Mouse (Mus musculus): ENCODE data around the gene Smim17. TPM values are rescaled to one million over a fixed set of nuclear protein-coding genes. Genes with fewer than 3 reads are reported as not detected.
"Not testable (repeated sequence)": the region's sequence is repeated elsewhere in the genome, so short reads cannot be mapped to it uniquely, and the experiment has no call there.

The Smim17 gene
- not detected in 2 replicates for polyA plus RNA-seq (2015; fragmentation: Nextera tagmentation; extraction: Ambion mirVana)

GRCm38 (mm10) chr7:6397996-6398975 lies at the start of gene Smim17:
Smim17 (plus strand) TSS chr7:6398715.
- Histone ChIP-seq H3K4me2 (peak within 1 kb of the TSS; percentile 71), H3K9me3 (no peaks in the 10 kb centered on the region), H3K27me3 (no peaks in the 10 kb centered on the region), H3K9ac (peak within 1 kb of the TSS; percentile 72), H3K36me3 (peaks cover 22% of the 10 kb centered on the region), H3K4me3 (peak within 1 kb of the TSS; percentile 55), H3K27ac (no peak within 1 kb of the TSS), H3K4me1 (0 out of 2 replicates have a peak, but pooled peaks cover 3% of the 10 kb centered on the region)
- 22% methylated on average over 25 of the region's 25 CpGs for WGBS
- no peak for ATAC-seq (ENCODE audit: insufficient number of reproducible peaks, insufficient read depth, low FRiP score, low TSS enrichment, low read depth)

- Histone ChIP-seq H3K36me3 (peaks cover 18% of the 10 kb centered on the region), H3K27me3 (no peaks in the 10 kb centered on the region), H3K27ac (no peak overlapping the region), H3K4me3 (no peak overlapping the region), H3K9ac (0 out of 2 replicates have a peak overlapping the region, but pooled peaks have one; percentile 27), H3K4me2 (no peak overlapping the region), H3K9me3 (no peaks in the 10 kb centered on the region), H3K4me1 (no peaks in the 10 kb centered on the region)
- ATAC-seq (ENCODE audit: insufficient number of reproducible peaks, insufficient read depth, low FRiP score, low TSS enrichment, low read depth), result no peak
- WGBS, result 79% methylated on average over 2 of the region's 2 CpGs
Measured at GRCm38 (mm10) chr7:6358121-6358520, 40.4 kb upstream of the Smim17 start.

- Histone ChIP-seq H3K27ac (no peak overlapping the region), H3K27me3 (no peaks in the 10 kb centered on the region), H3K9me3 (no peaks in the 10 kb centered on the region), H3K9ac (no peak overlapping the region), H3K4me3 (no peak overlapping the region), H3K36me3 (peaks cover 9% of the 10 kb centered on the region), H3K4me2 (no peak overlapping the region), H3K4me1 (peaks cover 6% of the 10 kb centered on the region)
- no peak for ATAC-seq (ENCODE audit: insufficient number of reproducible peaks, insufficient read depth, low FRiP score, low TSS enrichment, low read depth)
- 52% methylated on average over 10 of the region's 10 CpGs for WGBS
Measured at GRCm38 (mm10) chr7:6358937-6359590, 39.5 kb upstream of the Smim17 start.

- ATAC-seq (ENCODE audit: insufficient number of reproducible peaks, insufficient read depth, low FRiP score, low TSS enrichment, low read depth), result no peak
- no peak overlapping the region for H3K27ac ChIP-seq
- WGBS, result 12% methylated on average over 9 of the region's 9 CpGs
Measured at GRCm38 (mm10) chr7:6360477-6361060, 37.9 kb upstream of the Smim17 start.

GRCm38 (mm10) chr7:6361756-6362155 lies 36.8 kb upstream of the Smim17 start:
- H3K36me3 ChIP-seq, result no peaks in the 10 kb centered on the region
- H3K9ac ChIP-seq, result peak overlapping the region; percentile 69
- H3K4me2 ChIP-seq, result peak overlapping the region; percentile 70
- no peaks in the 10 kb centered on the region for H3K27me3 ChIP-seq
- H3K4me3 ChIP-seq, result peak overlapping the region; percentile 61
- peak overlapping the region; percentile 86 for H3K27ac ChIP-seq
- no peak for ATAC-seq (ENCODE audit: insufficient number of reproducible peaks, insufficient read depth, low FRiP score, low TSS enrichment, low read depth)
- 27% methylated on average over 7 of the region's 7 CpGs for WGBS
- H3K4me1 ChIP-seq, result peaks cover 10% of the 10 kb centered on the region
- H3K9me3 ChIP-seq, result no peaks in the 10 kb centered on the region

More at GRCm38 (mm10) chr7:6360477-6361060, 37.9 kb upstream of the Smim17 start:
- H3K4me1 ChIP-seq, result peaks cover 10% of the 10 kb centered on the region
- no peaks in the 10 kb centered on the region for H3K36me3 ChIP-seq
- no peak overlapping the region for H3K9ac ChIP-seq
- no peaks in the 10 kb centered on the region for H3K27me3 ChIP-seq
- H3K9me3 ChIP-seq, result no peaks in the 10 kb centered on the region
- no peak overlapping the region for H3K4me2 ChIP-seq
- no peak overlapping the region for H3K4me3 ChIP-seq

GRCm38 (mm10) chr7:6362268-6363046 lies 36.1 kb upstream of the Smim17 start:
- ATAC-seq (ENCODE audit: insufficient number of reproducible peaks, insufficient read depth, low FRiP score, low TSS enrichment, low read depth), result peak; percentile 96
- peak overlapping the region; percentile 69 for H3K9ac ChIP-seq
- peak overlapping the region; percentile 70 for H3K4me2 ChIP-seq
- H3K27ac ChIP-seq, result peak overlapping the region; percentile 86
- H3K4me3 ChIP-seq, result peak overlapping the region; percentile 61
- H3K36me3 ChIP-seq, result no peaks in the 10 kb centered on the region
- H3K27me3 ChIP-seq, result no peaks in the 10 kb centered on the region
- WGBS, result under 1% methylated on average over 38 of the region's 38 CpGs
- H3K9me3 ChIP-seq, result no peaks in the 10 kb centered on the region
- H3K4me1 ChIP-seq, result peaks cover 10% of the 10 kb centered on the region

- H3K9me3 ChIP-seq, result no peaks in the 10 kb centered on the region
- H3K27ac ChIP-seq, result peak within 1 kb of the TSS; percentile 86
- H3K4me2 ChIP-seq, result peak within 1 kb of the TSS; percentile 70
- under 1% methylated on average over 23 of the region's 23 CpGs for WGBS
- peak within 1 kb of the TSS; percentile 78 for H3K9ac ChIP-seq
- H3K27me3 ChIP-seq, result no peaks in the 10 kb centered on the region
- H3K36me3 ChIP-seq, result no peaks in the 10 kb centered on the region
- peaks cover 10% of the 10 kb centered on the region for H3K4me1 ChIP-seq
- peak; percentile 82 for ATAC-seq (ENCODE audit: insufficient number of reproducible peaks, insufficient read depth, low FRiP score, low TSS enrichment, low read depth)
- peak within 1 kb of the TSS; percentile 61 for H3K4me3 ChIP-seq
Measured at GRCm38 (mm10) chr7:6363047-6363488, 35.4 kb upstream of the Smim17 start, which contains the start of gene Zfp78. Zfp78 (plus strand) TSS chr7:6363280.

GRCm38 (mm10) chr7:6364761-6365160 lies 33.8 kb upstream of the Smim17 start:
- Histone ChIP-seq H3K4me2 (no peak overlapping the region), H3K4me3 (no peak overlapping the region), H3K4me1 (peaks cover 10% of the 10 kb centered on the region), H3K36me3 (no peaks in the 10 kb centered on the region), H3K27me3 (no peaks in the 10 kb centered on the region), H3K27ac (no peak overlapping the region), H3K9me3 (no peaks in the 10 kb centered on the region), H3K9ac (no peak overlapping the region)
- 63% methylated on average over 1 of the region's 1 CpGs for WGBS
- no peak for ATAC-seq (ENCODE audit: insufficient number of reproducible peaks, insufficient read depth, low FRiP score, low TSS enrichment, low read depth)

- no peaks in the 10 kb centered on the region for H3K9me3 ChIP-seq
- no peak overlapping the region for H3K9ac ChIP-seq
- no peak for ATAC-seq (ENCODE audit: insufficient number of reproducible peaks, insufficient read depth, low FRiP score, low TSS enrichment, low read depth)
- 89% methylated on average over 5 of the region's 5 CpGs for WGBS
- no peak overlapping the region for H3K4me3 ChIP-seq
- no peak overlapping the region for H3K27ac ChIP-seq
- peaks cover 3% of the 10 kb centered on the region for H3K36me3 ChIP-seq
- no peak overlapping the region for H3K4me2 ChIP-seq
- H3K4me1 ChIP-seq, result peaks cover 10% of the 10 kb centered on the region
- H3K27me3 ChIP-seq, result no peaks in the 10 kb centered on the region
Measured at GRCm38 (mm10) chr7:6367185-6367584, 31.3 kb upstream of the Smim17 start.

GRCm38 (mm10) chr7:6368146-6368545 lies 30.4 kb upstream of the Smim17 start:
- 85% methylated on average over 5 of the region's 5 CpGs for WGBS

More at GRCm38 (mm10) chr7:6368146-6368545, 30.4 kb upstream of the Smim17 start:
- H3K27me3 ChIP-seq; H3K4me2 ChIP-seq; H3K4me3 ChIP-seq; H3K27ac ChIP-seq; H3K9me3 ChIP-seq; H3K9ac ChIP-seq; ATAC-seq (ENCODE audit: insufficient number of reproducible peaks, insufficient read depth, low FRiP score, low TSS enrichment, low read depth); H3K36me3 ChIP-seq: not testable (repeated sequence)
- peaks cover 10% of the 10 kb centered on the region for H3K4me1 ChIP-seq

All from embryonic facial prominence, embryonic 13.5 days (tissue).